Mouse (Mus musculus) kidney, postnatal 36 days (tissue): ENCODE measurements around the gene Celf5.

Source experiments
- DNase-seq, 2 experiments: peaks; one replicate each; pipeline ENCODE4 v3.0.0; 2021 to 2022; ENCODE audit warnings: mixed read lengths in 2 of 2

Celf5 gene

DNA sequence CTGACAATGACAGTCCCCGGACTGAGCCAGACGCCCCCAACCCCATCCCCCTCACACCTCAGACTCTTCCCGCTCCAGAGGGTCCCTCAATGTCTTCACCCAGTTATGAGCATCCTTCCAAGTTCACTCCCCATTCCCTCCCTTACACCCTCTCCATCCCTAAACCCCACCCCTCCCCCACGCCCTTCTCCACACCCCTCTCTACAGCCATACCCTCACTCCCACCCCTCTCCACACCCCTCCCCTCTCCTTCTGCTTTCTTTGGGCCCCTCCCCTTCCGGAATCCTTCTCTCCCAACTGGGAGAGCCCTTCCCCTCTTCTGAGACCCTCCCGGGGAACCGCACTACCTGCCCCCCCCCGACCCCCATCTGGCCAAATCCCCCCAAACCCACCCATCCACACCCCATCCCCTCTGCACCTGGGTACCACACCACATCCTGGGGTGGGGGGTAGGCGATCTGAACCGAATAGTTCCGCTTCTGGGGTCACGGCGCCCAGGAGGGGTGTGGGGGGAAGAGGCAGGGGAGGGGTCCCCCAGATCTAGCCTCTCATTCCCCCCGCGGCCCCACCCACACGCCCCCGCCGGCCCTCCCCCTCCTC is 10.0 kb downstream of the Celf5 start:
- DNase-seq = no peak

DNA sequence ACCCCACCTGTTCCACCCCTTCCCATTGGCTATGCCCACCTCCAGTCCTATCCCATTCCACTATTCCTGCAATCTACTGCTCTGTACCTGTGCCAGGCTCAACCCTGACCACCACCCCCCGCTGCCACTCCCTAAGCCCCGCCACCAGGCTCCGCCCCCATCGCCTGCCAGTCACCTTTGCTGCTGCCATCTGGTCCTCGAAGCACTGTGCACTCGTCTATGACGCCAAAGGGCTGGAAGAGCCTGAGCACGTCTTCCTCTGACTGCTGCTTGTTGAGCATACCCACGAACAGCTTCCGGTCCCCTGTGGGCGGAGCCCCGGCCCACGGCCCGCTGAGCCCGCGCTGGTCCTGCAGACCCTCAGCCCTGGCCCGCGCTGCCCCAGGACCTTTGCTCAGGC is 12.1 kb downstream of the Celf5 start:
- DNase-seq = no peak

DNA sequence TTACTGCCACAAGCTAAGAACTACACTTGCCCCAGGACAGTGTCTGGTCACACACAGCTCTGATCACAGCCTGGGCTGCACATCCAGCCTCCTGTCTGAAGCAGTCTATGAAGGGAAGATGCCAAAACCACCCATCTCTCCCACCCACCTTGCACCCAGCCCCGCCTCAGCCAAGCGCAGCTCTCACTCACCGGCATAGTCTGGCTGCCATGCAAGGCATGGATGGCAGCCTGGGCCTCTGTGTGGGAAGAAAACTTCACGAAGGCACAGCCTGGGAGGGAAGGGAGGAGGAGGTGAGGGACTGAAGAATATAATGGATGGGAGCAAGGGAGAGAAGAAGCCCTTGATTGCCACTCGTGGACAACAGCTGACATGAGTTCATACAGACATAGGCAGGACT is 13.3 kb downstream of the Celf5 start:
- no peak for DNase-seq

DNA sequence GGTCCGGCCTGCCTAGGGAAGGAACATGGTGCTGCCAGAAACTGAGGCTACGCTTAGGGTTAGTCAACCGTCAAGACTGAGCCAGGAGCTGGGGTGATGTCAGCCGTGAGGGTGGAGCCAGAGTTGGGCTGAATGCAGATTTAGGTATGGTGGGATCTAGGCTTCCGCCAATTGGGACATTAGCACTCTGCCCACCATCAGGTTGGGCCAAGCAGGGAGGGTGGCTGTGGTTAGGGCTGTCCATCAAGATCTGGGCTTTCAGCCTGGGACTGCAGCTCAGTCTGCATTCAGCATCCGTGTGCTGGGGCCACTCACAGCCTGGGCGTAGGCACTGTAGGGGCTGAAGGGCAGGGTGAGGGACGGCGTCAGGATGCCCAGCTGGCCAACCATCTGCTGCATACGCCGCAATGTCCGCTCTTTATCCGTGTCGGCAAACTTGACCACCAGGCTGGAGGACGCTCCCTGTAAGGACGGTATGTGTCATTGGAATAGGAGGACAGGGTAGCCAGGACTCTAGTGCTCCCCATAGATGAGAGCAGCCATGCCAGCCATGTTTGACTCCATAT is 14.8 kb downstream of the Celf5 start:
- no peak for DNase-seq

DNA sequence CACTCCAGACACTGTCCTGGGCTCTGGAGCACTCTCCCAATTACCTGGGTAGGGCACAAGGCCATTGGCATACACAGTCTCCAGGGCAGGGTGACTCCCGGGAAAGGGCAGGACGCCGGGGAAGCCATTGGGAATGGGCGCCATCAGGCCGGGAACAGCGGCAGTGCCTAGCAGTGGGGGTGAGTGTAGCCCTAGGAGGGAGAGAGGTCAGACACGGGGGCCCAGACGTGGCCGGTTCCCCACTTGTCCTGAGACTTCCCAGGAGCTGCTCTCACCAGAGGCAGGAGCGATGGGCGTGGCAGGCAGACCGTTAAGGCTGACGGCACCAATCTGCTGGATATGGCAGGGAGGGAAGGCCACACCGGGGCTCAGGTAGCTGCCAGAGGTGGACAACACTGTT is 15.6 kb downstream of the Celf5 start:
- DNase-seq = no peak

DNA sequence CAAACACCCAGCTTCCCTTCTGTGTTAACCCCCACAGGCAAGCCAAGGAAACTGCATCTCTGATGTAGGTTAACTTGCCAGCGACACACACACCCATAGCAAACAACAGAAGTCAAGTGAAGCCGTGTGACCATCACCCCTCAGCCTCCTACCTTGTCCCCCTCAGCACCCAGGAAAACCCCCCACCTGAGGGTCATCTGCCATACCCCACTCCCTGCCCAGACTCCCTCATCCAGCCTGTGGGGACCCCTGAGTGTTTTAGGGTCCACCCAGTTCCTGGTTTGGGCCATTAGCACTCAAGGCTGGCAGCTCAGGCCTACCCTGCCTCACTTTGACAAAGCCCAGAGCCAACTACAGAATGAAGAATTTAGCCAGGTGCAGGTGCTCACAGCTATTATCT is 16.4 kb downstream of the Celf5 start:
- no peak for DNase-seq

DNA sequence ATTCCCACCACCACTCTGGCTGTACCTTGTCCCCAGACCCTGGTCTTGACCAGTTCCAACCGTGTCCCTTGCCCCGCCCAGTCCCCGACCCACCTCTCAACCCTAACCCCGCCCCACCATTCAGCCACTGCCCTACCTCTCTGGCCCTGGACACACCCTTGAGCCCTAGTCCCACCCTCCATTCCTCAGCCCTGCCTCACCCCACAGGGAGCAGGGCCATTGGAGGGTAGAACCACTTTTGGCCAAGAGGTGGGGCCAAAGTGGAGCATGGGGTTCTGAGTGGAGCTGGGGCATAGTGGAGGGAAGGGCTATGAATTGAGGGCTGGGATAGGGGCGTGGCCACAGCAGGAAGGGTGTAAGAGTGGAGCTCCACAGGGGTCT is 17.3 kb downstream of the Celf5 start:
- DNase-seq = no peak

DNA sequence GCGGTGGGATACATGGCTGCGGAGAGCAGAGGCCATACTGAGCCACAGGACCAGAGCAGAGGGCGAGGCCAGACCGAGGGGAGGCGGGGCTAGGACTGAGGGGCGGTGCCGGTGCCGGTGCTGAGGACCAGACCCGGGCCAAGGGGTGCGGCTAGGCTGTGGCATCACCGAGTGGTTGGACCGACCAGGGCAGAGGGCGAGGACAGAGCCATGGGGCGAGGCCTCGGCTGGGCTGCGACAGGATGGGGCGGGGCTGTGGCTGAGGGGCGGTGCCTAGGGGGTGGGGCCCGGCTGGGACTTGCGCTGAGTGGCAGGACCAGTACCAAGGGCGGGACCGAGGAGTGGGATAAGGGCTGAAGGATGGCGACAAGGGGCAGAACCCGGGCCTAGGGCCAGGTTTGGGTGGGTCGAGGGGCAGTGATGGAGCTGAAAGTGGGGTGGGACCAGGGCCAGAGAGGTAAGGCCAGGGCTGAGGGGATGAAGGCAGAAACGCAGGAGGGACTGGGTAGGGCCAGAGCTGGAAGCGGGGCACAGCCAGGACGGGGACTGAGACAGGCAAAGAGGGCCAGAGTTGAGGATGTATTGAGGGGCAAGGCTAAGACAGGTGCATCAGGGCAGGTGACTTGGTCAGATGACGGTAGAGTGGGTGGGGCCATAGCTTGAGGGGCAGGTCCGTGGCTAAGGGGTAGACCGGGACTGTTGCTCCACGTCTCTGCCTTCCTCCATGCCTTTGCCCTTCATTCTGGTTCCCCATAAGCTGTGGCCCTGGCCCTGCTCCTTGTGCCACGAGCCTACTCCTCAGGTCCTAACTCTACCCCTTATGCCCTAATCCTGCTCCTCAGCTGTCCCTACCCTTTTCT is 17.9 kb downstream of the Celf5 start:
- peak; percentile 55 to 74 for DNase-seq

DNA sequence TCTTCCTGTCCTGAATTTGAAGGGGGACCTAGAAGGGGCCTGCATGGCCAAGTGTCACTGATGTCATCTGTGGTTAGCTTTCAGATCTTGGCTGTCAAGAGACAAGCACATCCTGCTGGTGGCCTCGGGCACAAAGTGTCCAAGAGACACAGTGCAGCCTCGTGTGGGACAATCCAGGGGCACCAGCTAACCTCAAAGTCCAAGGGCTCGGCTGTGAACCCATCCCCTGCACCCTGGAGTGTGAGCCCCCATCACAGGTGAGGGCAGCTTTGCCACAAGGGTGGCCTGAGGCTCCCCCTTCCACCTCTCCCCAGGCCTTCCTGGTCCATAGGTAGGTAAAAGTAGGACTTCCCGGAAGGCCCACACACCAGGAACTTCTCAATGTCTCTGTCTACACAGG is 19.0 kb downstream of the Celf5 start:
- DNase-seq = no peak

DNA sequence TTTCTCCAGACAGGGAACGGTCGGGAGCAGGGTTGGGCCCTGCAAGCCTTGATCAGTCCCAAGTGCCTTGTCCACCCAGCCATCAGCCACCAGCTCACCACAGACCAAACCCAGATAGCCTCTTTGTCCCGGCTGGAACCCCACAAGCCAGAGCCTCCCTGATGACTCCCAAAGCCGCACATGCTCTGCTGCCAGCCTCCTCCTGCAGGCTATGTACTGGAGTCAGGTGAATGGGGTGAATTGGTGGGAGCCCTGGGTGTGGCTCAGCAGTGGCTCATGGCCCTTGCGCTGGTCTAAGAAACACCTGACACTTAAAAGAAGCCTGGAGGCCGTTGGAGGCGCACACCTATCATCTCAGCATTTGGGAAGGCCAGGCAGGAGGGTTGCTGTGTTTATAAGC is 19.6 kb downstream of the Celf5 start:
- no peak for DNase-seq

DNA sequence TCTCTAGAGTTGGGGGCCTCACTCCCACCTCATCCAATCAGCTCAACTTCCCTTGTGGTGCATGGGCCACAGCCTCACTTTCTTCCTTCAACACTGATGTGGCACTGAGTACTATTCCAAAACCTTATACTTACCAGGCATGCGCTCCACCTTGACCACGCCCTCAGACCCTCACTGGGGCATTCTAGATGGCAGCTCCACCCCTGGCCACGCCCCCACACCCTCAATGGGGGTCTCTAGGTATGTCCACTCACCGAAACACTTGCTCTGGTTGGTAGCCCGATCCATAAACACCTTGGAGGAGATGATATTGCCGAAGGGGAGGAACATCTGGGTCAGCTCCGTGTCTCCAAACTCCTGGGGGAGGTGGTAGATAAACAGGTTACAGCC is 20.1 kb downstream of the Celf5 start:
- no peak for DNase-seq

DNA sequence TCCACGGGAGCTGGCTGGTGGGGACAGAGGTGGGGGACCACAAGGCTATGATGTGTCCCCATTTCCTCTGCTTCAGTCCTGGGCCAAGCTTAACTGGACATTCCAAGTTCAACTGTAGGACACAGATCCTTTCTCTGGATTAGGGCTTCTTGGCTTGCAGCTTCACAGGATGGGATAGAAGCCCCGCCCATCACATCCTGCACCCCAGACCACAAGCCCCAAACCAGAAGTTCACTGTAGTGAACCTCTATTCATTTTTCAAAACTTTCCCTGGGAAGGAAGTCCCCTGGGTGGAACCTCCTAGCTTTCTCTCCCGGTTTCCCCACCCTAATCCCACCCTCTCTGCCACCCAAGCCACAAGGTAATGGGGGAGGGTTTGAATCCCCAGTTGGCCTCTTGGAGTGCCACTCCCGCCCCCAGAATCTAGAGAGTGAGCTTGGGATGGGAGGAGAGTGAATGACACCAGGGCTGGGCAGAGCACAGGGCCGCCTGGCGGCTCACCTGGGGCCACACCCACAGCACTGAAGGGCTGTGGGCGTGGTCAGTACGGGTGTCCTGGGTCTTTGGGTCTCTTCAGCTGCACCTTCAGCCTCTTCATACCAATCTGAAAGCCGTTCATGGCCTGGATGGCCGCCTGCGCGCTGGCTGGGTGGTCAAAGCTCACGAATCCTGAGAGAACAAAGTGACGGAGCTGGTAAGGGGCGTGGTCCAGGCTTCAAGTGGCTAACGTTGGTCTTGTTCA is 20.7 kb downstream of the Celf5 start:
- DNase-seq = peak in 1 of 2 experiments; percentile 24

DNA sequence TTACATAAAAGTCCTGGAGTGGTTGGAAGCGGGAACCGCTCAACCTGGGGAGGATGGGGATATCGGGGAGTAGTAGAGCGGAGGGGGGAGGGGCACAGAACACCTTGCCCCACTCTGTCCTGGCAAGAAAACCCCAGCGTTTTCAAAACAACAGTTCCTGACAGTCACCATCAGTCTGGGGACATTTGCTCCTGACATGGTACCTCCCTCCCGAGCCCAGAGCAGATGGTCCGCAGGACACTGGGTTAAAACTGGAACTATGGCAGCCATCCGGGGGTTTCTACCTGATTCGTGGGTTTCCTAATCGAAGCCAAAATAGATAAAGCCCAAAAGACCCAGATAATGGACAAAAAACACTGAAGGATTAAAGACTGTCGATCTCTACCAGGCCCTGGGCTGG is 21.6 kb downstream of the Celf5 start:
- DNase-seq = no peak

DNA sequence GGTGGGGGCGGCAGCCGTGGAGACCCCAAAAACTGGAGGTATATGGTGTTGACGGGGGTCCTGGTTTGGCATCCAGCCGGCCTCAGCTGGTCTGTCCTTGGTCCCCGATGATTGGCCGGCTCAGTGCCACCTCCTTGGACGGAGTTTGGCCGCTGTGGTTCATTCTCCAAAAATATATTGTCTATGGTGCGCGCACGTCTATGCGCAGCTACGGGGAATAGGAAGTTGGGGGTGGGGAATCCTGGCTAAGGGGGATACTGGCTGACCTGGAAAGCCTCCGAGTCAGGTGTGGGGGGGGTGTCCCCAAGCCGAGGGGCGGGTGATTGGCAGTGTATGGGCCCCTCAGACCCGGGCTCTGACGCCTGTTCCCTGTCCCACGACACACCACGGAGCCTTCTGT is 22.0 kb downstream of the Celf5 start:
- no peak for DNase-seq

DNA sequence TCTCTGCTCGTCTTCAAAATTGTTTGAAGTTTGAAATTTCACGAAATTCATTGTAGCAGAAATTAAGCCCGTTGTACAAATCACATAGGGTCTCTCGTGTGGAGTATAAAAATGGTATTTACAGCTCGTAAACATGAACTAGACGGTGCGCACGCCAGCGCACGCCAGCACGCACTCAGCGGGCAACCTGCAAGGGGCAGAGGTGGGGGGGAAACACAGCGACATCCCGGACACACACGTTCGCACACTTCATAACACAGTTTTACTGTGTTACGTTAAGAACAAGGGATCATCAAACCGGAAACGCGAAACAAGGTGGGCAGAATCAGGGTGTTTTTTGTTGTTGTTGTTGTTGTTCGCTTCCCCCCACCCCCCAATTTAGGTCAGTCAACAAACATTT is 23.1 kb downstream of the Celf5 start:
- DNase-seq = no peak

DNA sequence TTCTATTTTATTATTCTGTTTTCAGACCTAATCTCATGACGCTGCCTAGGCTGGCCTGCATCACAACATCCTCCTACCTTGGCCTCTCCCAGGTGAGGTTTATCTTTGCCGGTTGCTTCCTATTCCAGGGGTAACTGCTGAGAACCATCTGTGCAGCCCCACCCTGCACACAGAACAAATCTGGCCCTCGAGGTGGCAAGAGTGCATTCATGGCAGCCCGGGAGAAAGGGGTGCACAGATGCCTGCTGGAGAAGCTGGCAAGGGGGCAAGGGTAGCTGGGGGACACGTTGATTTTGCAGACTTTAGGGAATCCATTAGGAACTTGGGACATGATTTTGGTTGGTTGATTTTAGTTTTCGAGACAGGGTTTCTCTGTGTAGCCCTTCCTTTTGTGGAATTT is 24.2 kb downstream of the Celf5 start:
- DNase-seq = no peak

DNA sequence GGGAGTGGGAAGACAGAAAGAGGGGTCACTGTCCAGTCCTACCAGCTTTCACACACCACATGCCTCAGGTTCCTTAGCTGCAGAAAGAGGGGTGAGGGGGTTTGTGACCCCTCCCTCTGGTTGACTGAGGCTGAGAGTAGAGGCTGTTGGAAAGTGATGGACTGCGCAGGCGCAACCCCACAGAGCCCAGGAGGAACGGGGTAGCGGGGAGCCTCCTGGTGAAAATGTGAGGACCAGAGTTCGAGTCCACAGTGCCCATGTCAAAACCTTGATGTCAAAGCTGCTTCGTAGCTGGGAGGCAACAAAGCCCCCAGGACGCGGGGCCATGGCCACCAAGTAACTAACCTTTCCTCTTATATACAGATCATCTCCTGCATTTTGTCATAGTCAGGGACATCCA is 24.9 kb downstream of the Celf5 start:
- no peak for DNase-seq

DNA sequence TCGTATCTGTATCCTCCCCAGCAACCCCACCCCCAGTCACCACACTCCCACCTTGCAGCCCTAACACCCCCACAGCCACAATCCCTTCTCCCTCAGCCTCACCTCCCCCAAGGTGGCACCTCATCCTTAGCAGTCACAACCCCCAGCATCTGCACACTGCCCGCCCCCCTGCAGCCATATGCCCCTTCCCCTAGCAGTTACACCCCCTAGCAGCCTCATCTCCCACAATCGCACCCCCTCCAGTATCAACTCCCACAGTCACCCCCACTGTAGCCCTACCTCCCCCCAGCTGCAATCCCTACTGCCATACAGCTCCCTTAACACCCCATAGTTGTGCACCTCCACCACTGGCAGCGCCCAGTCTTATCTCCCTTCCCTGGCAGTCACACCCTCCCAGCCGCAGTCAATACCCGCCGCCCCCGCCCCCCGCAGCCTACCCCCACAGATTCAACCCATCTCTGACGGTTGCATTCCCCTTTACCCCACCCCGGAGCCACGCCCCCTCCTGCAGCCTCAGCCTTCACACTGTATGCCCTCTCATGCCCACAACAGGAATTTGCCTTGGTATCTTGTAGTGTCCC is 25.4 kb downstream of the Celf5 start:
- DNase-seq = no peak

DNA sequence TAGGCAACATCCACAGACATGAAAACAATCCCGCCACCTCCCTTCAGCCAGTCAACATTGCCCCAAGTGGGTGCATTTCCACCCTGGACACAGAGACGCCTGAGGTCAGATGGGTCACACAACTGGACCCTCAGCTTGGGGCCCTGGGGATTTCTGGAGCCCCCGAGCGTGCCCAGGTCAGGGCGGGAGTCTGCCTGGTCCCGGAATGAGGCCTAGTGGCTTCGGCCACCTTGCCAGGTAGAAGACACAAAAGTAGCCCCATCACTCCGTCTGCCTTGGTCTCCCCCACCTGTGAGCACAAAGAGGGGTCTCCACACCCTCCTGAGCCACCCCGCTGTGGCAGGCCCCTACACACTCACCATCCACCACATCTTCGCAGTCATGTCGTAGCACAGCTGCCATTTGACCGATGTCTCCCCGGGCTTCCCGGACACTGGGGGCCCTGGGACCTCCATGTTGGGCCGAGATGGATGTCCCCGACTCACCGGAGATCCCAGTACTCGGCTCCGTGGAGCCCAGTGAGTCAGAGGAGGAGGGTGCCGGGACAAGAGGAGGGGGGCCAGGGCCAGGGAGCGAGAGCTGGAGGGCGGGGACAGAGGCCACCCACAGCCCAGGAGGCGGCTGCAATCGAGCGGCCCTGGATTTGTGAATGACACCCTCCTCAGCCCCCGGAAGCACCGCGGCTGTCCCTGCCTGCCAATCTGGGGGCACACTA is 27.2 kb downstream of the Celf5 start, which contains the start of gene Nfic:
Gene Nfic (minus strand): TSS at position 455 of the 715 bp plus-strand sequence.
- DNase-seq = no peak

DNA sequence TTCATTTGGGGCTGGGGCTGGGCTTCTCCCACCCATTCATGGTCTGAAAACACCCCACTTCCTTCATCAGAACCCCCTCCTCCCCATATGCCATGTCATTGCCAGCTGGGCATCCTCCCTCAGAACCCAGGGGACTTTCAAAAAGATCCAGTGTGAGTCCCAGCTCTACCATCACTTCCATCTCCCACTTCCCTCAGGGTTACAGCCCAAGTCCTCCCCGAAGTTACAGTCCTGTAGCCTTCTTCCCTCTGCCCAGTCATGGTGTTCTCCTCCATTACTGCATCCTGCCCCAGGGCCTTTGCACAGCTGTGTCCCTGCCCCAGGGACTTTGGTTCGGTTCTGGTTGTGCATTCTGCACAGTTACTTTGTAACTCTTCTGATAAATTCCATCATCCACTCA is 28.4 kb downstream of the Celf5 start:
- DNase-seq = no peak

DNA sequence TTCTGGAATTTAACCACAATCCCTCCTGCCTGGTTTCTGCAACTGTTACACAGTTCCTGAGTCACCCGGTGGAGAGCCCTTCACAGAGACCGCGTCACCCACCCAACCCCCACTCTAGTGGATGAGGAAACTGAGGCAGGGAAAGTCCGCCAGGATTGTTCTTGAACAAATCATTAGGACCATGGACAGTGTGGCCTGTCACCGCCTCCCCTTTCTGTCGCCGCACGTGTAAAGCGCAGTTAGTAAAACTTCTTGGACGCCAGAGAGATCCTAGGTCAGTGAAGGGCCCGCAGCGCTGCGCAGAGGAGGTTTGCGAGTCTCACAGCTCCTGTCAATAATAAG is 29.6 kb downstream of the Celf5 start:
- no peak for DNase-seq

DNA sequence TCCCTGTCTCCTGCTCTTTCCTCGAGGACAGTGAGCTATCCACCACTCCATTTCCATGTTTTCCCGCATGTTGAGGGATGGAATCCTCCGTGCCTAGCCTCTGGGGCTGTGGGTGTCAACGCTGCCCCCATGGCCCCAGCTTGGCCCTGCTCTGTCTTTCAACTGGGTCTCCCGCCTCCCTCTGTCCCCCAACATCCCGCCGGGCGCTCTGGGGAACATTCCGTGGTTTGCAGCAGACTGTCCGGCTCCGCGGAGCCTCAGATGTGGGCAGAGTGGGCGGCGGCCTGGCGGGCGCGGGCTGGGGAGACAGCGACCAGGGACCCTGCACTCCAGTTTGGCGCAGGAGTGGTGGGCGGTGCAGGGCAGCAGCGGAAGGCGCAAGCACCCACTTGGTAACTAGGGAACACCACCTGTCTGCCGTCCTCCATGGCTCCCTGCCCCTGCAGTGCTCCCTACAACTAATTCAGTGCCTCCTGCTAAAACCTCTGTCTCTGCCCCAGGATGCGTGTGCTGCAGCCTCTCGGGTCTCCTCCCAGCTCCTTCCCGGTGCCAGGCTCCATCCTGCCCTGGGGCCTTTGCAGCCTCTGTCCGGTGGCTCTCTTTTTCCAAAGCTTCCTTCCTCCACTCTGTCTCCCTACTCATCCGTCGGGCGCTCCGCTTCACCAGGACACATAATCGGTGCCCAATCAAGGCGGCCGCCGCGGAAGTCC is 30.1 kb downstream of the Celf5 start:
- no peak for DNase-seq
